Comparison of ENCODE assay signal across 12 mouse cellular contexts in genomic region chr5:74623316-74624000, GRCm38 (mm10).
"Had no signal": no experiment of that assay in that cellular context is flagged by ENCODE, and none has a peak within 500 bp of the region (broad histone marks: within the 10 kb centered on the region; RNA-seq: fewer than 3 reads in every experiment).

No protein-coding gene starts in this region.

- H3K27me3 ChIP-seq: liver, embryonic 13.5 days; lung, embryonic 15.5 days; midbrain, embryonic 12.5 days; stomach, embryonic 15.5 days had no signal

- H3K4me3 ChIP-seq: liver, embryonic 13.5 days; lung, embryonic 15.5 days; midbrain, embryonic 12.5 days; stomach, embryonic 15.5 days had no signal

- DNase-seq: layer of hippocampus, adult 9-11 months; layer of hippocampus, postnatal 36 days; liver, embryonic 13.5 days; liver, postnatal 0 days; lung, postnatal 14 days; right cerebral cortex, postnatal 4 days; thymus, adult 2 months; thymus, postnatal 25 days had no signal

- H3K36me3 ChIP-seq: liver, embryonic 13.5 days; lung, embryonic 15.5 days; midbrain, embryonic 12.5 days; stomach, embryonic 15.5 days had no signal

- H3K27ac ChIP-seq: kidney, postnatal 0 days; liver, embryonic 13.5 days; lung, embryonic 15.5 days; midbrain, embryonic 12.5 days; stomach, embryonic 15.5 days had no signal

- H3K4me2 ChIP-seq: liver, embryonic 13.5 days; lung, embryonic 15.5 days; midbrain, embryonic 12.5 days; stomach, embryonic 15.5 days had no signal

- H3K9me3 ChIP-seq: liver, embryonic 13.5 days; lung, embryonic 15.5 days; midbrain, embryonic 12.5 days; stomach, embryonic 15.5 days had no signal

- H3K9ac ChIP-seq: liver, embryonic 13.5 days; liver, postnatal 0 days; lung, embryonic 15.5 days; midbrain, embryonic 12.5 days; stomach, embryonic 15.5 days had no signal

- ATAC-seq: liver, postnatal 0 days had no signal

- H3K4me1 ChIP-seq: liver, embryonic 13.5 days; midbrain, embryonic 12.5 days; stomach, embryonic 15.5 days had no signal
